Mouse (Mus musculus): ENCODE measurements around the gene Rapgef4.

The Rapgef4 gene

DNA sequence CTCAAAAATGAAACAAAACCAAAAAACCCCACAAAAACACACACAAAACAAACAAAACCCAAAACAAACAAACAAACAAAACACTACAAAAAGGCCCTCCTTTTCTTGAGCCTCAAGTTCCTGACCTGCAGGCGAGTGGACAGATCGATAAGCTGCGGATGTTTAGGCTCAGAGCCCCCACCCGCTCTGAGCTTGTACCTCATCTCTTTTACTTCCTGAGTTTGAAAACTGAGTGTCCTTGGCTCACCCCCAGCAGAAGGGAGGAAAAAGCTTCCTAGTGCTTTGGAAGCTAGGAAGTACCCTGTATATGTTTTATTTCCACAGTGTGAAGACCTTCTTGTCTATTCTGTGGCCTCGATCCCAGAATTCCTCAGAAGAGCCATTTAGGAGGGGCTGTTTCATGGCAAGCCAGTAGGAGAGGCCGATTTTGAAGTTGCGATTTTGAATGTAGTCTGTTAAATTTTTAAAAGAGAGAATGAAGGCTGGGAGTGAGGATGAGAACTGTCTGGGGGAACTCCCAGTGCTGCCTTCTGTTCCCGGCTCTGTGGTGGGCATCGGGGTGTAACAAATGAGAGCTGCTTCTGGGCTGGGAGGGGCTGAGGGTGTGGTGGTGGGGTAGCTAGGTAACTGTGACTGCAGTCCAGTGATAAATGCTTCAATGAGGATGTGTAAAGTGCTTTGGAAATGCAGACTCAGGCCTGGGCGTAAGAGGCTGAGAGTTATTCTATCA, 2.0 kb downstream of the Rapgef4 start:
- DNase-seq (ENCODE audit: low spot score in 2 of 2) = no peak

DNA sequence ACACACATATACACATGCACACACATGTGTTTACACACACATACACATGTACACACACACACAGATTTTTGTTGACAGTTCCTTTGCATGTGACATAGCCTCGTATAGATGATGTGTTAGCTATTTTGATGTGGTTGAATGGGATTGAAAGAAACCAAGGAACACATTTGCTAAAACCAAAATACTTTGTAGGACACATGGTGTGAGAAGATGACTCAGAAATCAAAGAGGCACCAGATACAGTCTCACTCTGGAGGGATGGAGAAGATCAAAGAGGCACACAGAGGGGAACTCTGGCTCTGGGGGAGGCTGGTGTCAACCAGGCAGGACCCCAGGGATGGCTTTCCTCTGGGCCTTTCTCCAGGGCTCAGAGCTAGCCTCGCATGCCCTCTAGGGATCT, 4.7 kb downstream of the Rapgef4 start:
- DNase-seq (ENCODE audit: low spot score in 2 of 2) = no peak

DNA sequence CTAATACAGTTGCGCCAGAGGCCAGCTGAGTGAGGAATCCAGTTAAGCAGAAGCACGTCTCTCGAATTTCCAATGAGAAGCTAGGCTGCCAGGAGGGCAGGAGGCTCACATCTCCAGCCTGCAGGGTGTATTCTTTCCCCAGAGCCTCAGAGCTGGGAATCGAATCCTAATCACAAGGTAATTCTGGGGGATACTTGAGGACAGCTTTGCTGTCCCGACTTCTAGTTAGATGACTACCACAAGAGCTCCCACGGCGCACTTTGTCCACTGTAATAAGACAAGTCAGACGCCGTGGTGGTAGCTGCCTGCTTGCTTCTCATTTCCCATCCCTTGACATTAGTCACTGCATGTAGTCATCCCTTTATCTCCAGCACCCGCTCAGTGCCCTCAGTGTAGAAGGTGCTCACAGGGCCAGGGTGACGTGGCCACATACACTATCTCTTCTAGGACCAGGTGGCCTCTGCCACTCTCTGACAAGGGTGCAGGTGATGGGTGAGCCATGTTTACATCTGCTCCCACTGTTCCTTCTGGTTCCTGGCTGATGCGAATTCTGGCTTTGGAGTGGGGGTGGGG, 5.3 kb downstream of the Rapgef4 start:
- DNase-seq (ENCODE audit: low spot score in 2 of 2) = no peak

DNA sequence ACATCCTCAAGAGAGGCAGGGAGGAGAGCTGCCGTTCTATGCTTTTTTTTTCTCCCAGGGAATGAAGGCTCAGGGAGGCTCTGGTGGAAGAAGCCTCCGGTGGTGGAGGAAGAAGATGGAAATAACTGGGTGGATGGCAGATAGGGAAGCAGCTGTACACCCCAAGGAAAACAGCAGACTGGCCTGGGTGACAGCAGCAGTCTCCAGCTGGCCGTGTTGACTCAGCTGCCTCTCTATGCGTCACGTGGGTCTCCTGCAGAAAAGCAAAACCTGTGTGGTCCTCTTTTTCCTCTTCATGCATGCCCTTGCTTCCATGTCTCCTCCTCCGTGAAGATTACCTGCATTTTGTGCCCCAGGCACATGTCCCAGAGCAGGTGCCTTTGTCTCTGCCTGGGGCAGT, 7.5 kb downstream of the Rapgef4 start:
- no peak for DNase-seq (ENCODE audit: low spot score in 2 of 2)

DNA sequence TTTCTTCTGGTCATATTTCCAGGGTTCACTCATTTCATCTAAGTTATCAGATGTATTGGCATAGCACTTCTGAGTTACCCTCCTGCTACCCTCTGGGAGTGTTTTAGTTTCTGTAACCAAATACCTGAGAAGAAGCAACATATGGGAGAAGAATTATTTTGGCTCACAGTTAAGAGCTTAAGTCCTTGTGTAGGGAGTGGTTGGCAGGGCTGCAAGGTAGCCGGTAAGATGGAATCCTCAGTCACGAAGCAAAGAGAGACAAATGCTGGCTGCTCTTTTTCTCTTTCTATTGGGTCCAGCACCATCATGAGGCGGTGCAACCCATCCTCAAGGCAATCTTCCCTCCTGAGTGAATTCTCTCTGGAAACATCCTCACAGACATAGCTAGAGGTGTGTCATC, 11.1 kb downstream of the Rapgef4 start:
- no peak for DNase-seq (ENCODE audit: low spot score in 2 of 2)

DNA sequence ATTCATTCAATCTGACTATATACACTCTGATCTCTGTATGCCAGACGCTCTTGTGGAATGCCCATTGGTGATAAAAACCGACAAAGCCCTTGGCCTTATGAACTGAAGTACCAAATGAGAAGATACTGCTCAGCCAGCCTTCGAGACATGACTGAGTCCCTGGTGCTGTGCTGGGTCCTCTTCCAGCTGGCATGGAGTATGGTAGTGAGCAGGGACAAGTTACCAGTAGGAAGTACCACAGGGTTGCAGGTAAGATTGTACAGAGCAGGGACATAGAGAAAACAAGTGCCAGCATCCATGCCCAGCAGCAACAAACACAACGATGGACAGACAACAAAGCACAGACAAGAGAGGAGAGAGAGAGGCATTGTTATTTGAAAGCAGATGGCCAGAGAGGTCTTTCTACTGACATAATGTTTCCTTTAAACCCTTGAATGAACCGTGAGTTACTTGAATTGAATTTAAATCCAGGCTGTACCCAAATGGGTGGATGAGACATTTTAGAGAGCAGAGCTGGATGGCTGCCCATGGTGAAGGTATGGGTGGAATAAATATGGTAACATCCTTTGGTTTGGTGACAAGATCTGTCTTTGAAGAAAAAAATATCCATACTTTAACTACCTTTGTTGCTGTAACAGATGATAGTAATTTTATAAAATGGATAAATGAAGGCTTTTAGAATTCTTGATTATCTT, 12.8 kb downstream of the Rapgef4 start:
- DNase-seq (ENCODE audit: low spot score in 2 of 2) = no peak

DNA sequence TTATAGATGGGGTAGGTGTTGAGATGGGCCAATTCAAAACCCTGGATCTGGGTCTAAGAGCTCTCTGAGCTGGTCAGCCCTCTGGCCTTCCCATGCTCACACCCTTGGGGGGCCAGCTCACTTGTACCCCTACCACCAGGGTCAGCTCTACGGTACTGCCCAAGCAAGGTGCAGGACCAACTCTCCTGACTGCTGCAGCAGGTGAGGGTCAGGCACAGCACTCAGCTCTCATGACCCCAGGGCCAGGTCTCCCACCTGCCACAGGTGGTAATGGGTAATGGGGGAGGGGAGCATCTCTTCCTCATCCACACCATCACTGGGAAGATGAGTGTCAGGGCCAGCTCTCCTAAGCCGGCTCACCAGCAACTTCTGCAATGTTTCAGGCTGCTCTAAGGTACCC, 17.5 kb downstream of the Rapgef4 start:
- DNase-seq (ENCODE audit: low spot score in 2 of 2) = no peak

DNA sequence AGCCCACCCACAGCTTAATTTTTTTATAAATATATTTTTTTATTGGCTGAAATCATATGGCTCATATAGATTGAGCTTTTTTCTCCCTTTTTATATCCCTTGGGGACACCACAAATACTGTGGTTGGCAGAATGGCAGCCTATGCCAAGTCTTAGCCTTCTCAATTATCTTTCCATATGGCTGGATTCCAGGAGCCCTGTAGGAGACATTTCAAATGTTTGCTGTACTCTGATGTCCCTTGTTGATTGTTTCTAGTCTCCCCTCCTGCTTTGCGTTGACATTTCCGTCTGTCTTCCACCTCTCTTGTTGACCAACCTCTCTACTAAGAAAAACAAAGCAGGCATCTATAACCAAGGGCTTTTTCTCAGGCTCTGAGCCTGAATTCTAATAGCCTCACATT, 19.1 kb downstream of the Rapgef4 start:
- no peak for DNase-seq (ENCODE audit: low spot score in 2 of 2)

DNA sequence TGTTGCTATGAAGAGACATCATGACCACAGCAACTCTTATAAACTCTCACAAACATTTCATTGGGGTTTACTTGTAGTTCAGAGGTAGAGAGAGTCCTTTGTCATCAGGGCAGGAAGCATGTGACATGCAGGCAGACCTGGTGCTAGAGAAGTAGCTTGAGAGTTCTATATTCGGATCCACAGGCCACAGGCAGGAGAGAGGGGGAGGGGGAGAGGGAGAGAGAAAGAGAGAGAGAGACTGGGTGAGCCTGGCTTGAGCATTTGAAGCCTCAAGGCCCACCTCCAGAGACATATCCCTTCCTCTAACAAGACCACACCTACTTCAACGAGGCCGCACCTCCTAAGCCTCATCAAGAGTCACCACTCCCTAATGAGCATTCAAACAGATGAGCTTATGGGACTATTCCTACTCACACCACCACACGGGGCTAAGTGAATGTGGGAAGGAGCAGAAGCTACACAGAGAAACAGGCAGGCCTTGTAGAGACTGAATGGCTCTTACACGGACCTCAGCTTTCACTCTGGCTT, 21.9 kb downstream of the Rapgef4 start:
- no peak for DNase-seq (ENCODE audit: low spot score in 2 of 2)

DNA sequence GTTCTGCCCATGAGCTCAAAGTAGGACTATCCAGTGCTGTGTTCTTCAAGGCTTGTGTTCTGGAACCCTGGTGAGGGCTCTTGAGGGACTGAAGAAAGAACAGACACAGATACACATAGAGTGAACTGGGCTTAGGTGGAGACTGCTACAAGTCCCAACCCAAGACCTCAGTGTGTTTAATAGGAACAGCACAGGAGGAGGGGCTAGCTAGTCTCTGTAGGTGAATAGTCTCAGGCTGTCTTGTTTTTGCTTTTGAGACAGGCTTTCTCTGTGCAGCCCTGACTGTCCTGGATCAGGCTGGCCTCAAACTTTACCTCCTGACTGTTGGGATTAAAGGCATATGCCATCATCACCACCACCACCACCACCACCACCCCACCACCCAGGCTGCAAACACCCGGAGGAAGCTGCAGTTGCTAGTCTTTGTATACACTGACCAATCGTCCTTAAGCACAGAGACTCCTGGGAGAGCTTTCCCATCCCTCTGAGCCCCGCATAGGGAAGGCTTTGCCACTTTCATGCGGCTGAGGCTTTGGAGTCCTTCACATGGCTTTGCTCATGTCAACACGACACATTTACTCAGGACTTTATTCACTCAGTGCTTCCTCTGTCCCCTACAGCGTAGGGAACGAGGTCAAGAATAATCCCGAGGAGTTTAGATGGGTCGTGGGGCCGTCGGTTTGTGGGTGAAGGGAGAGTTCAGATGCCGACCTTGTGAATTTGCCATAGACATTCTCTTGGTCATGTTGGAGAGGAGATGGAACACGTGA, 22.9 kb downstream of the Rapgef4 start:
- DNase-seq (ENCODE audit: low spot score in 2 of 2) = no peak

DNA sequence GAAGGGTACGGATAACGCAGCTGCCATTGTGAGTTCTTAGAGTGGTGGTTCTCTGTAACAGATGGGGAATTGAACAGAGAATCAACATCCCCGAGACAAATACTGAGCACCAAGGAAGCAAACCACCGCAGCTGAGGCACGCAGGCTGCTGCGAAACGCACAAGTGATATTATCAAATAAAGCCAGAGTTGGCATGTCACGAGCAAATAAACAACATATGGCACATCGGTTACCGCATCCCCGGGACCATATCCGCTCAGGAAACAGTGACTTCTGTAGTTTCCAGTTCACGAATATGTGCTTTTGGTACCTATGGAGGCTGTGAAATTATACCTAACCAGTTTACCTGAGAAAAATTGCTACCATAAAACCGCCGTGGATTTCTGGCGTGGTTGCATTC, 24.0 kb downstream of the Rapgef4 start:
- DNase-seq (ENCODE audit: low spot score in 2 of 2) = no peak

DNA sequence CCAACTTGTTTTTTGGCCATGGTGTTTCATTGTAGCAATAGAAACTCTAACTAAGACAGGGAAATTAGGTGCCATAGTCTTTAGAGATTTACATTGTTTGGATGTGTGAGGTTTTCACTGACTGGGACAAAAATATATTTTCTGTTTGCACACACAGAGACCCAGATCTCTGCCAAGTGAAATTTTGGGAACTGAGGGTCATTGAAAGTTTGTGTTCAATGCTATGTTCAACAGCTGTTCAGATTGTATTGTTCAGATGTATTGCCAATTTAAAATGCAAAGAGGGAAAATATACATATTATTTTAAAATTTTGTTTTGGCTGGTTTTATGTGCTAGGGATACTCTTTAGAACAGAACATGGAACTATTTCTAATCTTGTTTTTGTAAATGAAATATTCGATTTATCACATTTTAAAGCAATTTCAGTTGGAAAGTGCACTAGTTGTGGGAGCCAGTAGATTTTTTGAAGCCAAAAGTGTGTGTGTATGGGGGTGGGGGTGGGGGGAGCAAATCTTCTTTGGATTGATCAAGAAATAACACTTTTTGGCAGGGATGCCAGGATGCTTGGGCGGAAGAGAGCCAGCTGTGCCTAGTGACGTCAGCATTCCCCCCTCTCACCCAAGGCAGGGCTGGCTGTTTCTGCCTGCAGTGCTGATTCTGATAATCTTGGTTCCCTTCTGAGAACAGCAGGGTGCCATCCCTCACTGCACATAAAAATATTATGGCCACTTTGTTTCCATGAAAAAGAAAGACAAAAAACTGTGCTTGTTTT, 28.6 kb downstream of the Rapgef4 start:
- DNase-seq (ENCODE audit: low spot score in 2 of 2) = peak in 1 of 2 experiments; percentile 29

DNA sequence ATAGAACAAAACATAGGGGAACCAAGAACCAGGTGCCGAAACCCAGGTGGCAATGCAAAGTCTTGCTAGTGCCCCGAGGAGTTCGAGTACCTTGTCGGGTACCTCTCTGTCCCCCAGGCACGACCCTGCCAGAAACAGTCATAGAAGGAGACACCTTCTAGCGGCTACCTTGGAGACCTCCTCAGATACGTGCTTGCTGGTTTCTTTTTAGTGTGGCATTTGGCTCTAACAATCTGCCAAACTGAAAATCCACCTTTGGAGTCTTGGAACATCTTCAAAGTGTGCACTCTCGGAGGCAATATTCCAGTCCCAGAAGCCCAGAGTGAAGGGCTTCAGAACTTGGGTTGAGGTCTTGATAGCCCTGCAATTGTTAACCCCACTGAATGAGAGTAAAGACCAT, 34.3 kb downstream of the Rapgef4 start:
- DNase-seq (ENCODE audit: low spot score in 2 of 2) = no peak

DNA sequence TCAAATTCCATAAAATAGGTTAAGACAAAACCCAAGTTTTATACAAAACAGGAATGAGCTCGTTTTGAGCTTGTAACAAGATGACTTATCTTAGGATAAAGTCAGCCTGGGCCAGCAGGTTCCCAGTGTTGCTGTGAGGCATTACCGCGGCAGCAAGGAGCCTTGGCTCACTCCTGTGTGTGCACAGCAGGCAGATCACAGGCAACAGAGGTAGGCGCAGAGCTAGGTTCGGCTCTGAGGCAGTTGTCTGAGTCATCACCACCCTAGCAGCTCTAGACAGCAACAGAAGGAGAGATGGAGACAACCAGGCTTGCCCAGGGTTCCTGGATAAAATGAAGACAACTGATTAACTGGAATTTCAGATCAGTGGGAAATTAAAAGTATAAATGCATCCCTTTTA, 35.0 kb downstream of the Rapgef4 start:
- DNase-seq (ENCODE audit: low spot score in 2 of 2) = no peak

DNA sequence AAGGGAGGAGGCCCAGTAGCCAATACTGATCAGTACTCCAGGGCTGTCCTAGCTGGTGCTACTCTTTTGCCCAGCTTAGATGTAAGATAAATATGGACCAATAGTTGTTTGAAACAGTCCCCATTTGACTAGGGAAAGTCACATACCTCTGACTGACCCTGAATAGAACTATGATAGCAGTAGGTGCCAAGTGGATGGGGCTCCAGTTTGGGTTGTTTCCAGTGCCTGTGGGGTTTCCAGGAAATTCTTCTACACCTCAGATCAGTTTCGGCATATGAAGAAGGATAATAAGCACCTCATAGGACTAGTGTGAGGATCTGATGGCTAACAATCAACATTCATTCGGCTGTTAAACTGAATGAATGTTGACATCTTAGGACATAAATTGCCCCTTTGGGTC, 36.1 kb downstream of the Rapgef4 start:
- DNase-seq (ENCODE audit: low spot score in 2 of 2) = no peak

DNA sequence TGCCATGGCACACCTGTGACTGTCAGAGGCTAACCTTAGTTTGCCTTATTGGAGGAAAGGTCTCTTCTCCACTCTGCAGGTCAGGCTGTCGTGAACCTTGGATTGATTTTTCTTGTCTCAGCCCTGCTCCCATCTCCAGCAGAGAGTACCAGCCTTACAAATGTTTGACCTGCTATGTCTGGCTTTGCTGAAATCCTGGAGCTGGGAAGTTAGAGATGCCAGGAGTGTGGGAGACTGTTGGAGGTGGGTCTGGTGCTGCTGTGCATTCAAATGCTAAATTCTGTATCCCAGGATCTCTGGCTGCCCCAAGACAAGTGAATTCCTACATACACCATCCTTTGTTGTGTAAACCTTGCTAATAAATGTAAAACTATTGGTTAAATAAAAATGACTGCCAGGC, 37.7 kb downstream of the Rapgef4 start:
- no peak for DNase-seq (ENCODE audit: low spot score in 2 of 2)

DNA sequence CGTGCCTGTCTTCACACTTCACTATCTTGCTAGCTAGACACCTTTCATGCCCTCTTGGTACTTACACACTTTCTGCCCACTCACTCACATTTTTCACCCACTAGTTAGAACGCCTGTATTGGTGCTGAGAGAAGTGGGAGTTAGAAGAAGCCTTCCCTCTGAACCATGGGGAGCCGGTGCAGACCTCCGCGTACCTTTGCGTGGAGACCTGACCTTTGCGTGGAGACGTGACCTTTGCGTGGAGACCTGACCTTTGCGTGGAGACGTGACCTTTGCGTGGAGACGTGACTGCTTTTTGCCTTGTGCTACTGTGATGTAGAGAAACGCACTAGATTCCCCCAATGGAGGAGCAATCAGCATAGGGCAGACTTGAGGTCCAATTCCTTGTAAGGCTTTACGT, 39.7 kb downstream of the Rapgef4 start:
- no peak for DNase-seq (ENCODE audit: low spot score in 2 of 2)

DNA sequence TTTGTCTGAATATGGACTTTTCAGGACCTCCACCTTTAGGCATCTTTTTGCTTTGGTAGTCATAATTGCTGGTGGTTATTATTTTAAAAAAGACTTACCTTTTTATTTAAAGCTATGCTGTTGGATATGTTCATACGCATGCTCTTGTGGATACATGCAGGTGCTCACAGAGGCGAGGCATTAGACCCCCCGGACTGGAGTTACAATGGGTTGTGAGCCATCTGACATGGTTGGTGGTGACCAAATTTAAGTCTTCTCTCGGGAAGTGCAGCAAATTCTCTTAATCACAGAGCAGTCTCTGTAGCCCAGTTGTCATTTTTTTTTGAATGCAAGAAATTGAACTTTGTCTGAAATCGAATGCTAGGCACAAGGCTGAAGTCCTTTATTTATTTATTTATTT, 40.4 kb downstream of the Rapgef4 start:
- no peak for DNase-seq (ENCODE audit: low spot score in 2 of 2)

DNA sequence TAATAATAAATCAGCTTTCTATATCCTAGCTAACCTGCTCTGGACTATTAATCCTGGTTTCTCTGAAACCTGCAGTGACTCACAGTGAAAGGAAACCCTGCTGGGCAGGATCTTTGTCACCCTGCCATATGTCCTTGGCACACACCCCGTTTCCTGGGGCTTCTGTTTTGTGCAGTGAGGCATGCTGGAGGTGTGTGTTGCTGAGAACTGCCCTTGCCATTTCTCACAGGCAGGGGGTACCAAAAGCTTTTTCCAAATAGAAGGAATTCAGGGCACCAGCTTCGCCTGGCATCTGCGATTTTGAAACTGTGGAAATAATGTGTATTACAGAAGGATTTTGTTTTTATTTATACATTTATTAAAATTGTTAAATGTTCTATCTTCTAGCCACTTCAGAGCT, 40.8 kb downstream of the Rapgef4 start:
- no peak for DNase-seq (ENCODE audit: low spot score in 2 of 2)

DNA sequence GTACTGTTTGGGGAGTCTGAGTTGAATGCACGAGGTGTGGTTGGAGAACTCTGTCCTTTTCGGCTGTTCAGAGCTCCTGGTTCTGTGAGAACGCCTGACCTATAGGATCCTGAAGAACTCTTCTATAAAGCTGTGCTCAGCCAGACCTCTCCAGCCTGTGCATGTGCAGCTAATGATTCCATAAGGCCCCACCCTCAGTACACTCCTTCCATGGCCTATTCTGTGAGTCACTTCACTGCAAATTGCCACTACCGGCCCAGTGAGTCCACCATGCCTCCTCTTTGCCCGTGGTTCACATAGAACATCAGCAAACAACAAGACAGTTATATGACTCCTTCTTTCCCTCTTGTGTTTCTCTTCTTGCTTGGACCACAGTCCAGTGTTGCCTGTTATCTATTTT, 42.8 kb downstream of the Rapgef4 start:
- no peak for DNase-seq (ENCODE audit: low spot score in 2 of 2)

DNA sequence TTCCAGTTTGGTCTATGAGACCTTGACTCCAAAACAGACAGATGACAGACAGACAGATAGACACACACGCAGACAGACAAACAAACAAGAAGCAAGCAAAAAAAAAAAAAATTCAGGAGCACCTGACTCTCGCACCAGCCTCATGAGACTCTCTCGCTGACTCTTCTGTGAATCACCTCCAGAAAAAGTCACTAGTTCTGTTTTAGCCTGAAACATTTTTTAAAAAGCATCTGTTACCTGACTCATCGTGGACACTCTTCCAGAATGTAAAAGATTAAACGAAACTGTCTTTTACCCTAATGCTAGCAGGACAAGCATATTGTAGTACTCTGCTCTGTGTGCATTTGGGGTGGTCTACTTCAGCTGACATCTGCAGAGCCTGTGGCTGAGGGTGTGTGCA, 44.6 kb downstream of the Rapgef4 start:
- DNase-seq (ENCODE audit: low spot score in 2 of 2) = no peak

DNA sequence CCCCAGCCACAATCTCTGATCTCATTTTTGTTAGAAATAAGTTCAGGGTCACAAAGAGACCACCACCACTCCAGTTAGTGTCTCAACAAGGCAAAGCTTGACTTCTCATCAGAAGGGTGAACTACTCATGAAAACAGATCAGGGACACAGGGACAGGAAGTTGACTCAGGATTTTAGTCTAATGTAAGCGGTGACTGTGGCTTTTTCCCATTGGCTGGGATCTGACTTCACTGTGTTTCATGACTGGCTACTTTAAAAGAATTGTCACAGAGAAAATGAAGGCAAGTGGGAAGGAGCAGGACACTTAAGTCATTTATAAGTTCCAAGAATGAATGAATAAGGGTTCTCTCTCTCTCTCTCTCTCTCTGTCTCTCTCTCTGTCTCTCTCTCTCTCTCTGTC, 45.5 kb downstream of the Rapgef4 start:
- DNase-seq (ENCODE audit: low spot score in 2 of 2) = no peak
